Mouse (Mus musculus): ENCODE measurements at regions not wholly inside any gene's neighbourhood (a gene's known extent, or its start where the extent isn't known, plus 50 kb on each side); places are given as distances from the start of the nearest gene placed in this dataset.

DNA sequence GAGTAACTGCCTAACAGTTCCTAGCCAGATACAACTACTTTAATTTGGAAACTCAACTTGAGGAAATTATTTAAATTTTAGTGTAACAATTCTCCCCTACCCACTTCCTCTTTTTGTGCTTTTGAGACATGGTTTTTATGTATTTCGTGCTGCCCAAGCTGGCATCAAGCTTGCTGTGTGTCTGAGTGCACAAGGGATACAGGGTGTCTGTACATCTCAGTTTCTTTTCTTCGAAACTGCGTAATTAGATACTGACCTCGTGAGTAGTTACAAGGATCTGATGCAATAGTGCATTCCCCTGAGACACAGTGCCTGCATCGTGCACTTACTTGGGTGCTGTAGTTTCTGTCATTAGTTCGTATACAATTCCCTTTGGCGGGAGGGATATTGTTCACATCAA lies 192.4 kb downstream of the Ube2e3 start (continued):
- peak; percentile 95 for TF ChIP-seq ETS1 (conservative IDR thresholded peaks at IDR 0.05; ENCODE audit: low read depth, low read length)
- peak; percentile 89 for TF ChIP-seq MEF2A (IDR thresholded peaks at IDR 0.05; ENCODE audit: borderline replicate concordance, low read depth, low read length)
- TF ChIP-seq UBTF (IDR thresholded peaks at IDR 0.05; ENCODE audit: low read depth, low read length): no peak
- TF ChIP-seq CTCF (conservative IDR thresholded peaks at IDR 0.05 in 1 of 2, IDR thresholded peaks at IDR 0.05 in 1 of 2; ENCODE audit: low read depth in 2 of 2, low read length in 2 of 2): no peak
- TF ChIP-seq ZNF384 (IDR thresholded peaks at IDR 0.05; ENCODE audit: low read depth, low read length): no peak; the same call in 1 of the 2 replicates
- TF ChIP-seq TCF12 (IDR thresholded peaks at IDR 0.05; ENCODE audit: low read depth, low read length): peak; percentile 77
- peak; percentile 41 for TF ChIP-seq SMC3 (IDR thresholded peaks at IDR 0.05; ENCODE audit: low read depth, low read length)
- TF ChIP-seq NRF1 (IDR thresholded peaks at IDR 0.05; ENCODE audit: low read depth, low read length): no peak
- no peak; the same call in 1 of the 2 replicates for TF ChIP-seq MXI1 (IDR thresholded peaks at IDR 0.05; ENCODE audit: low read depth, low read length)
- TF ChIP-seq JUN (IDR thresholded peaks at IDR 0.05; ENCODE audit: insufficient read depth, low read depth, low read length): peak; percentile 28; the same call in 1 of the 2 replicates
- peak; percentile 37; the same call in 1 of the 2 replicates for TF ChIP-seq POLR2A (IDR thresholded peaks at IDR 0.05; ENCODE audit: low read depth, low read length)
- peak; percentile 93 for TF ChIP-seq IRF4 (IDR thresholded peaks at IDR 0.05; ENCODE audit: low read depth, low read length)
- no peak for TF ChIP-seq SIN3A (IDR thresholded peaks at IDR 0.05; ENCODE audit: low read length)
- TF ChIP-seq RCOR1 (conservative IDR thresholded peaks at IDR 0.05; ENCODE audit: low read depth, low read length): 0 out of 2 replicates have a peak, but pooled peaks have one; percentile 40
- TF ChIP-seq BHLHE40 (IDR thresholded peaks at IDR 0.05; ENCODE audit: low read depth, low read length): peak; percentile 97
- TF ChIP-seq MYC (IDR thresholded peaks at IDR 0.05; ENCODE audit: low read depth, low read length): peak; percentile 99
- TF ChIP-seq MAFK (IDR thresholded peaks at IDR 0.05; ENCODE audit: insufficient replicate concordance, low read length): no peak

DNA sequence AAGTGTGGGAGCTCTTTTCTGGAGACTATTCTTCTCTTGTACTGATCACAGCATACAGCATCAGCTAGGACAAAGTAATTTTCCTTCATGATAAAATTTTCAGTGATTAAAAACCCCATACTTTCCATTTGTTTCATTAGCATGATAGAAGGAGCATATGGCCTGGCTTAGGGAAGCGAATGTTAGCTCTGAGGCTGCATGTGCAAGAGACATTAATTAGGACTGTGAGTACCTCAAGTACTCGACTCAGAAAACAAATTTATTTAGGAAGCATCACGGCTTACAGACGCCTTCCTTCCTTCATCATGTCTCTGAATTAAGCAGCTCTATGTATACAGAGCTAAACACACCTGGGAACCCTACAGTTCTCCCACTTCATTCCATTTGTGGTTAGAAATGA lies 193.6 kb upstream of the Itga4 start:
- no peak overlapping the region for H3K4me2 ChIP-seq (ENCODE audit: insufficient read depth, low read depth, poor library complexity, severe bottlenecking)
- H3K4me1 ChIP-seq (ENCODE audit: control insufficient read depth in 1 of 2, insufficient read depth in 2 of 2): peaks cover 37 to 91% of the 10 kb centered on the region in 2 experiments
- peak; percentile 27 for DNase-seq (ENCODE audit: extremely low read depth)
- peak overlapping the region; percentile 77; the same call in 1 of the 2 replicates for H3K9ac ChIP-seq (ENCODE audit: insufficient read depth, low read depth)
- no peaks in the 10 kb centered on the region for H3K27me3 ChIP-seq (replicated peaks)
- H3K36me3 ChIP-seq (replicated peaks in 1 of 2; ENCODE audit: control insufficient read depth in 1 of 2, insufficient read depth in 1 of 2, low read length in 1 of 2): no peaks in the 10 kb centered on the region
- dilution Hi-C loops (cut with MboI; ENCODE audit: extremely low pct_ligation_motif_present, extremely low pct_unique_long_range_greater_than_20kb, low sequenced_read_pairs) (no loop called here), in situ Hi-C loops (cut with MboI; ENCODE audit: low pct_ligation_motif_present, low pct_unique_long_range_greater_than_20kb, low sequenced_read_pairs) (loop anchor here (5.0 kb wide), 1 partner anchor 99 kb away; no protein-coding TSS in a partner anchor)
- H3K27ac ChIP-seq (ENCODE audit: insufficient read depth, low read depth): peak overlapping the region; percentile 80
- TF ChIP-seq ETS1 (conservative IDR thresholded peaks at IDR 0.05; ENCODE audit: low read depth, low read length) (no peak), MEF2A (IDR thresholded peaks at IDR 0.05; ENCODE audit: borderline replicate concordance, low read depth, low read length) (no peak), NELFE (IDR thresholded peaks at IDR 0.05; ENCODE audit: low read depth, low read length) (no peak), EP300 (IDR thresholded peaks at IDR 0.05; ENCODE audit: low read length) (no peak; the same call in 1 of the 2 replicates), UBTF (IDR thresholded peaks at IDR 0.05; ENCODE audit: low read depth, low read length) (no peak), ZMIZ1 (IDR thresholded peaks at IDR 0.05; ENCODE audit: low read depth, low read length) (no peak), ZKSCAN1 (IDR thresholded peaks at IDR 0.05; ENCODE audit: borderline replicate concordance, low read depth, low read length) (no peak), GABPA (IDR thresholded peaks at IDR 0.05; ENCODE audit: insufficient replicate concordance, low read depth, low read length) (no peak), PAX5 (IDR thresholded peaks at IDR 0.05; ENCODE audit: low read length) (no peak), TBP (conservative IDR thresholded peaks at IDR 0.05; ENCODE audit: low read depth, low read length) (no peak), CTCF (conservative IDR thresholded peaks at IDR 0.05 in 1 of 2, IDR thresholded peaks at IDR 0.05 in 1 of 2; ENCODE audit: low read depth in 2 of 2, low read length in 2 of 2) (no peak)
- no peaks in the 10 kb centered on the region for H3K9me3 ChIP-seq (replicated peaks; ENCODE audit: low read length)
- no peak overlapping the region for H3K4me3 ChIP-seq (replicated peaks in 1 of 3; ENCODE audit: low read depth in 2 of 3, low read length in 2 of 3, poor library complexity in 1 of 3)
- no peaks in the 10 kb centered on the region for H3K79me2 ChIP-seq (replicated peaks; ENCODE audit: control insufficient read depth, extremely low read depth, insufficient read depth, poor library complexity, severe bottlenecking)
